Mouse (Mus musculus) neural tube, embryonic 10.5 days (tissue): ENCODE results near the gene Wfdc12.
"Not testable (repeated sequence)": the region's sequence is repeated elsewhere in the genome, so short reads cannot be mapped to it uniquely, and the experiment has no call there.

Experiments
- DNase-seq: peaks from one replicate; pipeline ENCODE4 v3.0.0-alpha.2; 2017; ENCODE audit warnings: low spot score; ENCODE audit errors: extremely low spot score

Wfdc12 gene

GRCm38 (mm10) chr2:164190576-164190975 lies at the start of gene Wfdc12:
Gene Wfdc12 (minus strand): TSS chr2:164190608.
- no peak for DNase-seq

GRCm38 (mm10) chr2:164238366-164238765 lies 48.0 kb upstream of the Wfdc12 start, which contains the start of gene Svs2:
Gene Svs2 (minus strand): TSS chr2:164238466.
- no peak for DNase-seq

- no peak for DNase-seq
These were observed 42.3 kb upstream of the Wfdc12 start for GRCm38 (mm10) chr2:164232671-164233070.

- no peak for DNase-seq
These were observed 38.1 kb upstream of the Wfdc12 start for GRCm38 (mm10) chr2:164228361-164229070.

DNA sequence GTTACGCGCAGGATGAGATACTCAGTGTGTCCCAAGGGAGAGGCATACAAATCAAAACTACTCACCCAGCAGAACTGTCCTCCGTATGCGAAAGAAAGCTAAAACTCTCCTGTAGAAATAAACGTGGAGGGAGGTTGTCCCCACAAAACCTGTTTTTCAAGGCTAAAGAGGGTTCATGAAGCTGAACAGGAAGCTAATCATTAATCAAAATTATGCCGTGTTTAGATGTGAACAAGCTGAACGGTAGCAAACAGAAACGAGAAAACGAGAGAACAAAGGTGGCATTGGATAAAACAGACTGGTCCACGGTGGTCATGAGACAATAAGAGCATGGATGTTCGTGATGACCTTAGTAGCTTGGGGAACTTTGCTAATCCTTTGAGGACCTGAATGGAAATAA lies 31.1 kb upstream of the Wfdc12 start, which contains the start of gene Wfdc15b:
Gene Wfdc15b, minus strand, starts transcription at position 139 of the 400 bp plus-strand sequence.
- DNase-seq = no peak

DNA sequence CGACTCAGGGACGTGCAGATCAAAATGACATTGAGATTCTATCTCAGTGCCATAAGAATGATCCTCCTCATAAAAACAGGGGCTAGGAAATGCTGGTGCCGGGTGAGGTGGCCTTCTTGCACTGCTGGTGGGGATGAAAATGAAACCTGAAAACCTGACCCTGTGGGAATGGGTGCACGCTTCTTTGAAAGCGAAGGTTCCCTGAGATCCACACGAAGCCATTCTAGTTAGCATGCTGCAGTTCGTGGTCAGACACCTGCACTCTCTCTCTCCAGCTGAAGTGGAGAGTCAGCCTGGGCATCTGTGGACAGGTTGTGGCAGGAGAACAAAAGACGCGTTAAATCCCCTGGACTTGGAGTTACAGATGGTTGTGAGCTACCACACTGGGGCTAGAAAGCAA lies 28.9 kb upstream of the Wfdc12 start:
- DNase-seq = no peak

GRCm38 (mm10) chr2:164212711-164213110 lies 22.3 kb upstream of the Wfdc12 start:
- DNase-seq = no peak

DNA sequence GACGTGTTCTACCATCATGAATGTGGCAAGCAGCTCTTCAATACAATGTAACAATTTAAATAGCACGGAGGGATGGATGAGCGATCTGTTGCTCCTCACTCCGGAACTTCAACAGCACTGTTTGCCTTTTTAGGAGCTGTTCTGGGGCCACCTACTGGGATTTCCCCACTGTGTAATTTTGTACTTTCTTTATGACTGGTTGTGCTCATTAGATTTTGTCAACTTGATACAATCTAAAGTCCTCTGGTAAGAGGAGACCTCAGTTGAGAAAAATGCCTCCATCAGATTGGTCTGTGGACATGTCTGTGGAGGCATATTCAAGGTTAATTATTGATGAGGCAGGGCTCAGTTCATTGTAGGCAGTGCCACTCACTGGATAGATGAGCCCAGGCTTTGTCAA lies 20.5 kb upstream of the Wfdc12 start:
- DNase-seq = no peak

- no peak for DNase-seq
These were observed 16.3 kb upstream of the Wfdc12 start for GRCm38 (mm10) chr2:164206676-164207075.

DNA sequence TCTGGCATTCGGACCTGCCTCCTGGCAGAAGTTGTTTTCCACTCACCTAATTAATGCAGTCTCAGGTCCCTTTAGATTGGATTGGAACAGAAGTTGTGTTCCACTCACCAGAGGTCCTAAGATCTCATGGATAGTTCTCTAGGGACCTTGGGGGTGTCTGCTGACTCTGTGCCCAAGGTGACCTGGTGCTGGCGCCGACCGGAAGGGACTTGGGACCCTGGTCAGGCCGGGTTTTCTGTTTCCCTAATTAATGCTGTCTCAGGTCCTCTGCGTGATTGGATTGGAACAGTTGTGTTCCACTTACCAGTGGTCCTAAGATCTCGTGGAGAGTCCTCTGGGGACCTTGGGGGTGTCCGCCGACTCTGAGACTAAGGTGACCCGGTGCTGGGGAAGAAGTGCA lies 15.6 kb upstream of the Wfdc12 start:
- not testable (repeated sequence) for DNase-seq

GRCm38 (mm10) chr2:164199626-164200327 lies 9.4 kb upstream of the Wfdc12 start, which contains the start of gene Wfdc15a:
Gene Wfdc15a (minus strand): TSS chr2:164200130.
- no peak for DNase-seq

- no peak for DNase-seq
These were observed 6.2 kb upstream of the Wfdc12 start for GRCm38 (mm10) chr2:164196700-164196990.

GRCm38 (mm10) chr2:164195971-164196699 lies 5.7 kb upstream of the Wfdc12 start:
- no peak for DNase-seq

- DNase-seq = no peak
These were observed 4.7 kb upstream of the Wfdc12 start for GRCm38 (mm10) chr2:164194959-164195630.

GRCm38 (mm10) chr2:164192279-164192678 lies 1.9 kb upstream of the Wfdc12 start:
- no peak for DNase-seq

DNA sequence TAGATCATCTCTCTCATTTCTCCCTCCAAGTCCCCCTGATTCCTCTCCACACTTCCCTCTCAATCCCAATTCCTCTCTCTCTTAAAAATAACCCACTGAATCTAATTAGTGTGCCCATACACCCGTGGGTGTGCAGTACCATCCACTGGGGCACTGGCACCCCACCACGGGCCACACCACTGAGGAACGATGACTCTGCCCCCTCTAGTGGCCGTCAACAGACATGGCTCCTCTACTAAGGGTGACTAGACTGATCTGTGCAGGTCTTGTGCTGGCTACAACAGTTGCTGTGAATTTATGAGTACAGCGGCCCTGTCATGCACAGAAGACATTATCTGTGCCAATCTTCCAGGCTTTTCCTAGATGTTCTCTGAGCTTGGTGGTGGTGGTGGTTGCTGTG lies 1.7 kb downstream of the Wfdc12 start:
- no peak for DNase-seq

- no peak for DNase-seq
These were observed 6.2 kb downstream of the Wfdc12 start for GRCm38 (mm10) chr2:164184145-164184719.

- no peak for DNase-seq
These were observed 7.1 kb downstream of the Wfdc12 start for GRCm38 (mm10) chr2:164183340-164183739.

- no peak for DNase-seq
These were observed 7.6 kb downstream of the Wfdc12 start, which contains the start of gene Wfdc5 for GRCm38 (mm10) chr2:164182692-164183255. Gene Wfdc5 (minus strand): TSS chr2:164182742.

GRCm38 (mm10) chr2:164180770-164181169 lies 9.6 kb downstream of the Wfdc12 start:
- no peak for DNase-seq

DNA sequence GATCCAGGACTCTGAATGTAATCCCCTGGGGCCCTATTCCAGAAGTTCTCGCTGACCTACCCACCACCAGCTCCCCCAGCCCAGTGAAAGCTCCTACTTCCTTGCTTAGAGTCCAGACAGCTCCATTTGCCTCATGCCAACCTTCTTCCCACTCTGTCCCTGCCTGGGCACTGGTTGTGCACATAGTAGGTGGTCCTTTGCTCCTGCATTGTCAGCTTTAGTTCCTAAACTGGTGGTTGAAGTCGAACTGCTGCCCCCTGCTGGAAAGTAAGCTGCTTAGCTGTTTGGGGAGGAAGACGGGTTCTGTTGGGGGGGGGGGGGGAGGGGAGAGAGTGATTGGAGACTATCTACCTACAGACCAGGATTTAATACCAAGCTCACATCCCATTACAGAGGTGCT lies 10.3 kb downstream of the Wfdc12 start:
- DNase-seq = no peak
